Mouse (Mus musculus) small intestine, adult 2 months (tissue): ENCODE results near the gene Dok7. TPM values are rescaled to one million over a fixed set of nuclear protein-coding genes. Genes with fewer than 3 reads are reported as not detected.
A peak's percentile ranks its signal among the peaks of the same experiment; 100 is the strongest.

Experiments used
- H3K27ac ChIP-seq: fragments of 200-500 bp; 2 replicates; pipeline ENCODE4 v1.5.1; 2012; ENCODE audit warnings: low read depth, low read length, control low read depth, inconsistent platforms; ENCODE audit not compliant: insufficient read depth
- H3K27me3 ChIP-seq: fragments of 200-500 bp; 2 replicates; pipeline ENCODE4 v1.6.1; 2012; ENCODE audit warnings: mild to moderate bottlenecking, moderate library complexity, low read length, inconsistent platforms; ENCODE audit not compliant: control insufficient read depth, insufficient read depth
- H3K36me3 ChIP-seq: fragments of 200-500 bp; 2 replicates; pipeline ENCODE4 v1.6.1; 2012; ENCODE audit warnings: mild to moderate bottlenecking, low read length, control low read depth, inconsistent platforms; ENCODE audit not compliant: control insufficient read depth, insufficient read depth
- H3K4me1 ChIP-seq: fragments of 200-500 bp; 2 replicates; pipeline ENCODE4 v1.6.1; 2012; ENCODE audit warnings: low read length, inconsistent platforms, mixed read lengths; ENCODE audit not compliant: control insufficient read depth, insufficient read depth, insufficient read length
- H3K4me3 ChIP-seq: fragments of 200-500 bp; 2 replicates; pipeline ENCODE4 v1.5.1; 2012; ENCODE audit warnings: low read depth, mild to moderate bottlenecking, control low read depth, inconsistent platforms, low read length, moderate library complexity
- CTCF ChIP-seq: fragments of 200-500 bp; IDR thresholded peaks from 2 replicates; pipeline ENCODE4 v1.5.1; 2012; ENCODE audit warnings: low read depth, mild to moderate bottlenecking, control low read depth, inconsistent platforms, low read length, moderate library complexity, mixed read lengths; ENCODE audit not compliant: insufficient replicate concordance, insufficient read length; ENCODE audit errors: extremely low read depth
- POLR2A ChIP-seq: fragments of 200-500 bp; IDR thresholded peaks from 2 replicates; pipeline ENCODE4 v1.6.1; 2012; ENCODE audit warnings: low read depth, mild to moderate bottlenecking, control low read depth, inconsistent platforms, low read length, moderate library complexity
- WGBS: fragments of 180-500 bp; shearing (Covaris S2); methylation state at CpG from one replicate; pipeline ENCODE4 v1.1.7; 2018; 5-methylcytosine and 5-hydroxymethylcytosine counted together
- polyA plus RNA-seq: library from polyadenylated mRNA; depleted of rRNA; stranded (reverse); fragments of >200 nt; gene quantifications from 2 replicates; pipeline ENCODE4 v1.2.3, GENCODE M21; 2012

Gene Dok7
- polyA plus RNA-seq, 1 experiment = 1.1 TPM

- Histone ChIP-seq H3K4me3 (no peak overlapping the region), H3K27ac (no peak overlapping the region), H3K36me3 (no peaks in the 10 kb centered on the region), H3K27me3 (no peaks in the 10 kb centered on the region), H3K4me1 (peaks cover 17% of the 10 kb centered on the region)
- WGBS = 60% methylated on average over 4 of the region's 4 CpGs
- TF ChIP-seq POLR2A (no peak), CTCF (no peak)
Measured at GRCm38 (mm10) chr5:35035795-35036194, 20.8 kb upstream of the Dok7 start.

- H3K36me3 ChIP-seq = no peaks in the 10 kb centered on the region
- TF ChIP-seq CTCF (no peak), POLR2A (no peak)
- peaks cover 27% of the 10 kb centered on the region for H3K4me1 ChIP-seq
- H3K4me3 ChIP-seq = no peak overlapping the region
- no peaks in the 10 kb centered on the region for H3K27me3 ChIP-seq
- H3K27ac ChIP-seq = no peak overlapping the region
Measured at GRCm38 (mm10) chr5:35037438-35037837, 19.1 kb upstream of the Dok7 start.

GRCm38 (mm10) chr5:35041268-35041829, 15.2 kb upstream of the Dok7 start, which contains the start of gene Hgfac:
Hgfac (plus strand) TSS chr5:35041509.
- WGBS = 16% methylated on average over 6 of the region's 6 CpGs
- peak within 1 kb of the TSS; percentile 26 for H3K4me3 ChIP-seq

GRCm38 (mm10) chr5:35042431-35043109, 14.0 kb upstream of the Dok7 start:
- H3K27ac ChIP-seq = no peak overlapping the region
- TF ChIP-seq CTCF (no peak), POLR2A (no peak)
- H3K36me3 ChIP-seq = no peaks in the 10 kb centered on the region
- no peaks in the 10 kb centered on the region for H3K27me3 ChIP-seq
- 43% methylated on average over 10 of the region's 10 CpGs for WGBS
- peaks cover 26% of the 10 kb centered on the region for H3K4me1 ChIP-seq
- H3K4me3 ChIP-seq = peak overlapping the region; percentile 9; the same call in 1 of the 2 replicates

More at GRCm38 (mm10) chr5:35041268-35041829, 15.2 kb upstream of the Dok7 start, which contains the start of gene Hgfac:
- Histone ChIP-seq H3K4me1 (peaks cover 26% of the 10 kb centered on the region), H3K36me3 (no peaks in the 10 kb centered on the region), H3K27me3 (no peaks in the 10 kb centered on the region), H3K27ac (peak within 1 kb of the TSS; percentile 57)
- no peak for TF ChIP-seq POLR2A

GRCm38 (mm10) chr5:35043110-35043451, 13.5 kb upstream of the Dok7 start:
- TF ChIP-seq CTCF (peak; percentile 74; the same call in 1 of the 2 replicates), POLR2A (no peak)
- 0% methylated on average over 1 of the region's 1 CpGs for WGBS

GRCm38 (mm10) chr5:35050541-35050940, 6.0 kb upstream of the Dok7 start:
- H3K36me3 ChIP-seq = no peaks in the 10 kb centered on the region
- no peaks in the 10 kb centered on the region for H3K27me3 ChIP-seq
- H3K4me3 ChIP-seq = no peak overlapping the region
- H3K27ac ChIP-seq = no peak overlapping the region
- WGBS = 69% methylated on average over 5 of the region's 5 CpGs
- peaks cover 14% of the 10 kb centered on the region for H3K4me1 ChIP-seq
- no peak for TF ChIP-seq CTCF

More at GRCm38 (mm10) chr5:35043110-35043451, 13.5 kb upstream of the Dok7 start:
- Histone ChIP-seq H3K27me3 (no peaks in the 10 kb centered on the region), H3K27ac (no peak overlapping the region), H3K36me3 (no peaks in the 10 kb centered on the region), H3K4me1 (peaks cover 26% of the 10 kb centered on the region), H3K4me3 (no peak overlapping the region)

GRCm38 (mm10) chr5:35054628-35055027, 1.9 kb upstream of the Dok7 start:
- TF ChIP-seq POLR2A (no peak), CTCF (no peak)
- H3K27me3 ChIP-seq = 0 out of 2 replicates have a peak, but pooled peaks cover 3% of the 10 kb centered on the region
- H3K4me3 ChIP-seq = no peak overlapping the region
- no peaks in the 10 kb centered on the region for H3K36me3 ChIP-seq
- peaks cover 15% of the 10 kb centered on the region for H3K4me1 ChIP-seq
- no peak overlapping the region for H3K27ac ChIP-seq
- WGBS = 81% methylated on average over 3 of the region's 3 CpGs

- no peak overlapping the region for H3K4me3 ChIP-seq
- WGBS = 15% methylated on average over 12 of the region's 12 CpGs
- H3K36me3 ChIP-seq = no peaks in the 10 kb centered on the region
- no peak overlapping the region for H3K27ac ChIP-seq
- TF ChIP-seq POLR2A (no peak), CTCF (no peak)
- 0 out of 2 replicates have a peak, but pooled peaks cover 3% of the 10 kb centered on the region for H3K27me3 ChIP-seq
- peaks cover 15% of the 10 kb centered on the region for H3K4me1 ChIP-seq
Measured at GRCm38 (mm10) chr5:35055076-35055475, 1.5 kb upstream of the Dok7 start.
